Mouse (Mus musculus) cerebellum, adult 9-11 months (tissue): ENCODE measurements at regions not wholly inside any gene's neighbourhood (a gene's known extent, or its start where the extent isn't known, plus 50 kb on each side); places are given as distances from the start of the nearest gene placed in this dataset.
A peak's percentile ranks its signal among the peaks of the same experiment; 100 is the strongest.
"Not testable (repeated sequence)": the region's sequence is repeated elsewhere in the genome, so short reads cannot be mapped to it uniquely, and the experiment has no call there.

Experiments
- DNase-seq: peaks from one replicate; pipeline ENCODE4 v3.0.0; 2022

GRCm38 (mm10) chr10:130594046-130594734 is 97.0 kb upstream of the Vmn2r87 start:
- peak; percentile 8 for DNase-seq

DNA sequence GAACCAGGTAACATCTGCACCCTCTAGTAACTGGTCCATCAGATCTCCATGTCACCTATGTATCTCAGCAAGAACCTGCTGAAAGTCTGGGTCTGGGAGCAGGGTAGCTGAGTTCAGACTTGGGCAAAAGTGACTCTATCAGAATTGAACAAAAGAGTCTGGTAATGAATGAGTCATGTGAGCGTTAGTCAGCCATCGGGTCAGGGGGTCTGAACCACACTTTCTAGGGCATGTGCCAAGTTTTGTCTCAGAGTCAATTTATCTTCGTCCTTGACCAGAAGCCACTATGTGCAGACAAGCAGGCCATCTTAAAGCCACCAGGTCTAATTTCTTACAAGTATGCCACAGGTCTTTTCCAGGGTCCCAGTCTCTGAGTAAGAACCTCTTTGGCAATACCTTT is 69.2 kb upstream of the Vmn2r87 start:
- DNase-seq, result not testable (repeated sequence)

DNA sequence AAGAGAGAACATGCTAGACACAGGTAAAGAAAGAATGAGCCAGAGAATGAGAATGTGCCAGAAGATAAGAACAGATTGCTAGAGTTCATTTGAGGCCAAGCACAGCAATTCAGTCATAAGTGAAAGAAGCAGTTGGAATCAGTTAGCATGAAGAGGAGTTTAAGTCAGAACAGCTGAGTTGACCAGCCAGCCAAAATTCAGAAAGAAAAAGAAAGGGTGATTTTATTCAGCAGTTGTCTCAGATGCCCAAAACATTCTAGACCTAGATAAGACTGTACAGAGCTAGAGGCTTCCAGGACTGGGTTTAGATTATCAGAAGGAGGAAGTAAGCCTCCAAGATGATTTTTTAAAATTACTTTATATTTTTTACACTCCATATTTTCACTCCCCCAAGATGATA is 51.4 kb upstream of the Vmn2r87 start:
- no peak for DNase-seq
